Mouse (Mus musculus) Patski (cell line): ENCODE measurements around the gene Mpv17l2. TPM values are rescaled to one million over a fixed set of nuclear protein-coding genes. Genes with fewer than 3 reads are reported as not detected.

Source experiments
- ATAC-seq: fragments of 100-300 bp; one replicate; pipeline ENCODE4 v1.8.0; 2021
- CTCF ChIA-PET: fragments of 350-600 bp; sonication (Branson Sonifier 250); formaldehyde crosslinking; loops from one replicate; lab custom pipeline; 2022; ENCODE audit warnings: inconsistent platforms; lab: Charles Lee
- POLR2A ChIA-PET: fragments of 350-600 bp; sonication (Branson Sonifier 250); formaldehyde crosslinking; loops from one replicate; lab custom pipeline; 2022; ENCODE audit warnings: antibody characterized with exemption, inconsistent platforms; lab: Charles Lee
- DNase-seq: peaks from one replicate; pipeline ENCODE4 v3.0.0-alpha.2; 2011; ENCODE audit warnings: low read depth, low spot score
- H3K27me3 ChIP-seq: fragments of 371-371 bp; one replicate; pipeline ENCODE4 v1.5.1; 2021
- CTCF ChIP-seq: fragments of 100-300 bp; IDR thresholded peaks from one replicate; pipeline ENCODE4 v1.5.1; 2021
- in situ Hi-C: fragments of 300-500 bp; cut with MboI; formaldehyde crosslinking; loops from 3 replicates; pipeline ENCODE4 v1.11.1; 2018; ENCODE audit warnings: low pct_unique_long_range_greater_than_20kb, mixed read lengths
- polyA plus RNA-seq: library from polyadenylated mRNA; unstranded; gene quantifications from one replicate; pipeline ENCODE4 v1.2.3, GENCODE M21; 2021

Mpv17l2 gene
- 85.2 TPM for polyA plus RNA-seq

DNA sequence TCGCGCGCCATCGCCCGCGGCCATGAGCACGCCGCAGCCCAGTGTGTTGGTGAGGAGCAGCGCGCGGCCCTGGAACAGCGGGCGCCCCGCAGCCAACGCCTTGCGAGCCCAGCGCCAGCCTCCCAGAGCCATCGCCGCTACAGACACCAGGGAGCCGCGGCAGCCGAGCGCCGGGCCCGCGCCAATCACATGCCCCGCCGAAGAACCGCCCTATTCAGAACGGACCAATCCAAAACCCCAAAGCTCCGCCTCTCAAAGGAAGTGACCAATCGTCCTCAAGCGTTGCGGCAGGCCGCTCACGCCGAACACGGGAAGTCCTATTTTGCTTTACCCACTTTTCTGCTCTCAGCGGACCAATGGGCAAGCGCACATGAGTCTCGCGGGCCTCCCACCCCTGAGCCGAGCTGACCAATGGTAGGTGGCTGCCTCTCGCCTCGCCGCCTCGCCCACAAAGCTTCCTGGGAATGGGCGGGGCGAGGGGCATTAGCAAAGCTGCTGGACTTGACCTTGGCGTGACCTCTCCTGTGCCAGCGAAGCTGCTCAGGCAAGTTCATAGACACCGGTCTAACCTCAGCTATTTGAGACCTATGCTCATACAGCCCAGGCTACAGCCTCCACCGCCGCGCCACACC lies at the start of gene Mpv17l2:
Gene Mpv17l2 (minus strand): TSS at position 172 of the 632 bp plus-strand sequence.
- ATAC-seq (peak; percentile 95), DNase-seq (peak; percentile 94)
- POLR2A ChIA-PET, result no interaction called here
- no peaks in the 10 kb centered on the region for H3K27me3 ChIP-seq
- CTCF ChIA-PET, result interaction anchor here (0.8 to 3.1 kb wide), 5 partner anchors 8 to 61 kb away, joined by 3 to 9 read pairs (median 3); partner anchors contain the start of gene Gm3336
- in situ Hi-C loops, result no loop called here
- no peak for TF ChIP-seq CTCF

GRCm38 (mm10) chr8:70808955-70809701 lies 48.4 kb upstream of the Mpv17l2 start:
- in situ Hi-C loops, result no loop called here
- DNase-seq (no peak), ATAC-seq (no peak)
- POLR2A ChIA-PET, result no interaction called here
- TF ChIP-seq CTCF, result no peak
- H3K27me3 ChIP-seq, result no peaks in the 10 kb centered on the region
- CTCF ChIA-PET, result interaction anchor here (1.0 to 1.2 kb wide), 2 partner anchors 9 to 35 kb away, joined by 3 to 5 read pairs; no protein-coding TSS in a partner anchor

- POLR2A ChIA-PET, result no interaction called here
- H3K27me3 ChIP-seq, result no peaks in the 10 kb centered on the region
- ATAC-seq (no peak), DNase-seq (no peak)
- in situ Hi-C loops, result no loop called here
- CTCF ChIA-PET, result interaction anchor here (1.0 to 1.2 kb wide), 2 partner anchors 8 to 36 kb away, joined by 3 to 5 read pairs; no protein-coding TSS in a partner anchor
- TF ChIP-seq CTCF, result no peak
Observed at GRCm38 (mm10) chr8:70808239-70808638, 47.5 kb upstream of the Mpv17l2 start, which contains the start of gene Il12rb1. Il12rb1 (plus strand) TSS chr8:70808449.

DNA sequence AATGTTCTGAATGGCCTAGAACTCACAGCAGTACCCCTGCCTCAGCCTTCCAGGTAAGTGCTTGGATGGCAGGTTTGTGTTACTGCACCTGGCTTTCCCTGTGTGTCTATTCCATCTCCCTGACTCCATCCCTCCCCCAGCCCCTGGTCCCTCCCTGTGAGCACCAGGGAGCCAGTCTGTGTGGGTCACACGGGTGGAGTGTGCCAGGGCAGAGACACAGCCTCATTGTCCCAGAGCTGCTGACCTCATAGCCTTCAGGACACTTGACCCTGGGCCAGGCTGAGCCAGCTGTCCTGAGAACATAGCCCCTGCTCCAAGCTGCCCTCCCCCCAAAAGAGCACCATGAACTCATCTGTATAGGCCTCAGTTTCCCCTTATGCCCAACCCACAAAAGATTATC lies 46.6 kb upstream of the Mpv17l2 start:
- DNase-seq (no peak), ATAC-seq (no peak)
- POLR2A ChIA-PET, result no interaction called here
- no peaks in the 10 kb centered on the region for H3K27me3 ChIP-seq
- CTCF ChIA-PET, result no interaction called here
- in situ Hi-C loops, result no loop called here
- TF ChIP-seq CTCF, result no peak

DNA sequence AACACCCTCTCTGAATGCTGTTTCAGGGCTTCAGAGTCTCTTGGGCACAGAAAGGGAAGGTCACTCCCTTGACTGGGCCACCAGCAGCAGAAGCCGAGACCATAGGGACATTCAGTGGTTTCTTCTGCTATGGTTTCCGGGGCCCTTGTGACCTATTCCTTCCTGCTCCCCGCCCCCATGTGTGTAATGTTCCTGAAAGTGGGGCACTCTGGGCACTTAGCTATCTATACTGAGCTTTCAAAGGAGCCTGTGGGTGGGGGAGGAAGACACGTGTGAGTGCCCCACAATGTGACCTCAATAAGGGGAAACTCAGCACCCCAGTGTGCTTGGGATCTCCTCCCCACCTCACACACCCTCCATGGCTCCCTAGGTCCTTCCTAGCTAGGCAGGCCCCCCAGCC lies 45.8 kb upstream of the Mpv17l2 start:
- CTCF ChIA-PET, result interaction anchor here (1.9 kb wide), 1 partner anchor 15 kb away, joined by 7 read pairs; no protein-coding TSS in a partner anchor
- no peak for DNase-seq
- POLR2A ChIA-PET, result no interaction called here
- ATAC-seq, result no peak
- in situ Hi-C loops, result no loop called here
- no peak for TF ChIP-seq CTCF
- no peaks in the 10 kb centered on the region for H3K27me3 ChIP-seq

GRCm38 (mm10) chr8:70804481-70805206 lies 43.9 kb upstream of the Mpv17l2 start, which contains the start of gene Mast3:
Mast3 (minus strand) TSS chr8:70805054.
- ChIA-PET CTCF (interaction anchor here (1.2 to 1.9 kb wide), 3 partner anchors 14 to 35 kb away, joined by 3 to 7 read pairs (median 3); partner anchors contain the start of gene Arrdc2), POLR2A (interaction anchor here (1.1 to 2.0 kb wide), 2 partner anchors 13 to 81 kb away, joined by 3 to 11 read pairs; partner anchors contain the start of gene Pde4c)
- in situ Hi-C loops, result no loop called here
- no peak for TF ChIP-seq CTCF
- H3K27me3 ChIP-seq, result no peaks in the 10 kb centered on the region
- ATAC-seq, result peak; percentile 69
- no peak for DNase-seq

- ChIA-PET POLR2A (interaction anchor here (1.1 to 2.0 kb wide), 2 partner anchors 12 to 80 kb away, joined by 3 to 11 read pairs; partner anchors contain the start of gene Pde4c), CTCF (interaction anchor here (1.2 kb wide), 1 partner anchor 36 kb away, joined by 3 read pairs; the partner anchor contains the start of gene Arrdc2)
- no peak for DNase-seq
- ATAC-seq, result no peak
- in situ Hi-C loops, result no loop called here
- TF ChIP-seq CTCF, result no peak
- H3K27me3 ChIP-seq, result no peaks in the 10 kb centered on the region
Observed at GRCm38 (mm10) chr8:70803761-70804480, 43.2 kb upstream of the Mpv17l2 start.

DNA sequence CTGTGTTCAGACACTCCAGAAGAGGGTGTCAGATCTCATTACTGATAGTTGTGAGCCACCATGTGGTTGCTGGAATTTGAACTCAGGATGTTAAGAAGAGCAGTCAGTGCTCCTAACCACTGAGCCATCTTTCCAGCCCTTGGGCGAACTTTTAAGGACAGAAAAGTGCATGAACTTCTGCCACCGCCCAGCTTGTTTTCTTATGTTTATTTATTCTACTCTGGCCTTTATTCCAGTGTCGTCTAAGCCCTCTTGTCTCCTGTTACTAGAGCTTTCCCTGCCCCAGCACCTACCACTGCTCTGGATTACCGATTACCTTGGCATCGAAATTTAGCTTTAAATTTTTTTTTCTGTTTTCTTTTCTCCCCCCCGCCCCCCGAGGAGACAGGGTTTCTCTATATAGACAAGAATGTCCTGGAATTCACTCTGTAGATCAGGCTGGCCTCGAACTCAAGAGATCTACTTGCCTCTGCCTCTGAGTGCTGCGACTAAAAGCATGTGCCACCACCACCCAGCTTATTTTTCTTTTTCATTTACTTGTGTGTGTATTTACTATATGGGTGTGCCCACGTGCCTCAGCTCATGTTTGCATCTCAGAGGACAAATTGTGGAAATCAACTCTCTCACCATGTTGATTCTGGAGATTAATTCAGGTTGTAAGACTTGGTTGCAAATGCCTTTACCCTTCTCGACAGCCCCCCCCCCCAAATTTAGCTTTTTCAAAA lies 42.2 kb upstream of the Mpv17l2 start:
- ATAC-seq (no peak), DNase-seq (no peak)
- in situ Hi-C loops, result no loop called here
- CTCF ChIA-PET, result no interaction called here
- TF ChIP-seq CTCF, result no peak
- POLR2A ChIA-PET, result interaction anchor here (2.0 kb wide), 1 partner anchor 11 kb away, joined by 11 read pairs; no protein-coding TSS in a partner anchor
- H3K27me3 ChIP-seq, result no peaks in the 10 kb centered on the region

DNA sequence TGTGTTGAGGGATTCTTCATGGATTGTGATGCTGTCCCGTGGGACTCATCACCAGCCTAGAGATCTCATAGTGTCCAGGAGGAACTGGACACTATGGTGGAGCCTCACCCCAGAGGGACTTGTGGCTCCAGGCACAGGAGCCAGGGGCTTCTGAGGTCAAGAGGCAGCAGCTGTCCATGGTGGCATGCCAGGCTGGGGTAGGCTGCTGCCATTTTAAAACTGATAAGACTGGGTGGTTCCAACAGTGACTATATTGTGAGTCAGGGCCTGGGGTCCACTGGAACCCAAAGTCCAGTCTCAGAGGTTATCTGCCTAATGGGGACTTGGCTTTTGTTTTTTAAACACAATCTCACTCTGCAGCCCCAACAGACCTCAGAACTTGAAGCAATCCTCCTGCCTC lies 41.1 kb upstream of the Mpv17l2 start:
- in situ Hi-C loops, result no loop called here

More for the DNA sequence above, 41.1 kb upstream of the Mpv17l2 start:
- ChIA-PET CTCF (no interaction called here), POLR2A (no interaction called here)
- TF ChIP-seq CTCF, result no peak
- ATAC-seq (no peak), DNase-seq (no peak)
- no peaks in the 10 kb centered on the region for H3K27me3 ChIP-seq
